Mouse (Mus musculus) liver, adult 2 months (tissue): ENCODE measurements around the gene Tsks.

Experiments used
- CTCF ChIP-seq: fragments of 200-500 bp; IDR thresholded peaks from 2 replicates; pipeline ENCODE4 v1.5.1; 2011; ENCODE audit warnings: low read depth, low read length, control low read depth
- POLR2A ChIP-seq: fragments of 200-500 bp; IDR thresholded peaks from 2 replicates; pipeline ENCODE4 v1.6.1; 2011; ENCODE audit warnings: low read length, control low read depth; ENCODE audit not compliant: insufficient read depth; ENCODE audit errors: extremely low read depth

DNA sequence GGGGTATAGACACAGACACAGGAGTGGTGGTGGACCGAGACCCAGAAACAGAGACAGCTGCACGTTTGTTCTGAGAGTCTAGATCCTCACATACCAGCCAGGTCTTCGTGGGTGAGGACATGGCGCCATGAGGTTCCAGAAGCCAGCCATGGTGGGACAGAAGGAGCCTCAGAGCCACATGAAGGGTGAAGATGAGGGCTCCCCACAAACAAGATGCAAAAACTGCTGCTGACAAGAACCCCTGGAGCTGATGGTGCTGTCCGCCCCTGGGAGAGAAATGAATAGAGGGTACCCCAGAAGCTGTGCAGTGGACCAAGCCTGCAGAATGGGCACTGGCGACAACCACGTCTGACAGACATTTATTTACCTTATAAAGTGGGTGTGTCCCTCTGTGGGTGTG lies 28.1 kb downstream of the Tsks start:
- no peak for TF ChIP-seq CTCF
- TF ChIP-seq POLR2A: no peak
